Mouse (Mus musculus): ENCODE results near the gene Scn10a. TPM values are rescaled to one million over a fixed set of nuclear protein-coding genes. Genes with fewer than 3 reads are reported as not detected.

The Scn10a gene
- polyA plus RNA-seq, 1 experiment from 2014 or later: 0.02 TPM

GRCm38 (mm10) chr9:119575732-119576131 lies 143.4 kb downstream of the Scn10a start:
- Histone ChIP-seq H3K9ac (replicated peaks; ENCODE audit: low read depth) (no peak overlapping the region), H3K27me3 (replicated peaks; ENCODE audit: insufficient read depth, low read length) (peaks cover 33% of the 10 kb centered on the region), H3K9me3 (ENCODE audit: low read length) (no peaks in the 10 kb centered on the region), H3K27ac (ENCODE audit: low read length) (no peak overlapping the region), H3K4me3 (ENCODE audit: low read depth, low read length) (no peak overlapping the region), H3K4me2 (replicated peaks; ENCODE audit: low read depth, low read length) (no peak overlapping the region), H3K36me3 (ENCODE audit: insufficient read depth, low read length) (no peaks in the 10 kb centered on the region), H3K4me1 (ENCODE audit: insufficient read depth, low read depth, low read length) (no peaks in the 10 kb centered on the region)
- ATAC-seq (no peak), DNase-seq (ENCODE audit: low spot score) (no peak)
- no peak for TF ChIP-seq EP300 (IDR thresholded peaks at IDR 0.05)
- no peak for TF ChIP-seq CTCF (IDR thresholded peaks at IDR 0.05)
- 59% methylated on average over 9 of the region's 9 CpGs for WGBS

DNA sequence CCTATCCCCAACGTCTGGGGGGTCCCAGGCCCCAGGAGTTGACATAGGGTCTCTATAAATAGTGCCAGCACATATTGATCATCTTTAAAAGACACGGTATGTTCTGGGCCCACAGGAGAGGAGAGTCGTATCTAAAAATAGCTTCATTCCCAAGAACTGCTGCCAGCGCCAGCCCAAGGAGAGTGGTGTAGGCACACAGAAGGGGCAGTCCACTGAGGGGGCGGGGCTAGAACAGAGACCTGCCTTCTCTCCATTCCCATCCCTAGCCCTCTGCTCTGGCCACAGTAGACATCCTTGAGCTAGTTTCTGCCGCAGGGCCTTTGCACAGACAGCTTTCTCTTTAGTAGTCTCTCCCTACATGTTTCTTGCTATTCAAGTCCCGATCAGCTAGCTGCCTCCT lies 144.8 kb downstream of the Scn10a start:
- ATAC-seq: no peak
- no peak for DNase-seq (ENCODE audit: low spot score)
- TF ChIP-seq EP300 (IDR thresholded peaks at IDR 0.05) (no peak), CTCF (IDR thresholded peaks at IDR 0.05) (no peak)
- 62% methylated on average over 7 of the region's 7 CpGs for WGBS
- Histone ChIP-seq H3K4me1 (ENCODE audit: insufficient read depth, low read depth, low read length) (no peaks in the 10 kb centered on the region), H3K36me3 (ENCODE audit: insufficient read depth, low read length) (no peaks in the 10 kb centered on the region), H3K27me3 (replicated peaks; ENCODE audit: insufficient read depth, low read length) (peaks cover 24% of the 10 kb centered on the region), H3K9me3 (ENCODE audit: low read length) (no peaks in the 10 kb centered on the region), H3K27ac (ENCODE audit: low read length) (no peak overlapping the region), H3K9ac (replicated peaks; ENCODE audit: low read depth) (no peak overlapping the region), H3K4me3 (ENCODE audit: low read depth, low read length) (no peak overlapping the region), H3K4me2 (replicated peaks; ENCODE audit: low read depth, low read length) (no peak overlapping the region)

DNA sequence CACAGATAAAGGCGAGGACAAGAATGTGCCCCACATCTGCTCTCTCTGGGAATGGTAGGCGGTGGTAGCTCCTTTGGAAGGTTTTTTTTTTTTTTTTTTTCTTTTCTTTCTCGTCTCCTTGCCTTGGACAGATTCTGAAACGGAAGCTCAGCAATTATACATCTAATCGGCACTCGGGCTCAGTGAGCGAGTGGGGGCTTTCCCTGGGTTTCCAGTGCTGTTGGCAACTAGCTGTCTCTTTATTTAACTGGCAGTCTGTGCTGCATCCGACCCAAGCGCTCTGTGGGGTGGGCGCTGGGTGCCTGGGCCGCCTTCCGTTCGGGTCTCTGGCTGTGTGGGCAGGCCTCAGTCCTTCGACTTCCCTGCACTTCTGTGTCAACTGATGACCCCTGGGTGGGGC lies 146.1 kb downstream of the Scn10a start:
- Histone ChIP-seq H3K36me3 (ENCODE audit: insufficient read depth, low read length) (no peaks in the 10 kb centered on the region), H3K4me1 (ENCODE audit: insufficient read depth, low read depth, low read length) (no peaks in the 10 kb centered on the region), H3K9ac (replicated peaks; ENCODE audit: low read depth) (no peak overlapping the region), H3K4me2 (replicated peaks; ENCODE audit: low read depth, low read length) (no peak overlapping the region), H3K9me3 (ENCODE audit: low read length) (no peaks in the 10 kb centered on the region), H3K27ac (ENCODE audit: low read length) (no peak overlapping the region), H3K4me3 (ENCODE audit: low read depth, low read length) (no peak overlapping the region), H3K27me3 (replicated peaks; ENCODE audit: insufficient read depth, low read length) (peaks cover 12% of the 10 kb centered on the region)
- no peak for TF ChIP-seq CTCF (IDR thresholded peaks at IDR 0.05)
- TF ChIP-seq EP300 (IDR thresholded peaks at IDR 0.05): no peak
- WGBS: 45% methylated on average over 14 of the region's 14 CpGs
- ATAC-seq: no peak
- no peak for DNase-seq (ENCODE audit: low spot score)

DNA sequence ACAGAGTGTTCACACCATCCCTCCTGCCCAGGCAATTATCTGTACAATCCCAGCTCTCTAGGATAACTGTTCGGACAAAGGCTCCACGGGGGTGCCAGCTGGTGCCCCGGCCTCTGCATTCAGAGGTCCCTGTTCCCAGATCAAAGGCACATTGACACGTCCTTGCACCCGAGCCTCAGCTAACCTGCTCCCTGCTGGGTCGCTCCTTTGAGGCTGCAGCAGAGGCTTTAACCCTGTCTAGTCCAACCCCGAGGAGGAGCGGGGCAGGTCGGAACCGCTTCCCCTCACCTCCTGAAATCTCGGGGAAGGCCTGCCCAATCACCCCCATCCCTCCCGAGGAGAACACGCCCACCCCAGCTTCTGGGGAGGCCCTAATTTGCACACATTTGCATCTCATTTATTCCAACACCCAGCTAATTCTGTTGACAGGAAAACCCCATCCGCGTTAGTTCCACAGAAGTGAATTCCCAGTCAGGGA lies 147.7 kb downstream of the Scn10a start:
- H3K36me3 ChIP-seq (ENCODE audit: insufficient read depth, low read length): no peaks in the 10 kb centered on the region
- no peak for TF ChIP-seq EP300 (IDR thresholded peaks at IDR 0.05)
- TF ChIP-seq CTCF (IDR thresholded peaks at IDR 0.05): no peak
- DNase-seq (ENCODE audit: low spot score) (no peak), ATAC-seq (no peak)
- no peak overlapping the region for H3K9ac ChIP-seq (replicated peaks; ENCODE audit: low read depth)
- H3K9me3 ChIP-seq (ENCODE audit: low read length): no peaks in the 10 kb centered on the region
- no peak overlapping the region for H3K4me3 ChIP-seq (ENCODE audit: low read depth, low read length)
- no peaks in the 10 kb centered on the region for H3K4me1 ChIP-seq (ENCODE audit: insufficient read depth, low read depth, low read length)
- H3K27ac ChIP-seq (ENCODE audit: low read length): no peak overlapping the region
- 8% methylated on average over 15 of the region's 15 CpGs for WGBS
- peaks cover 3% of the 10 kb centered on the region; the same call in 1 of the 2 replicates for H3K27me3 ChIP-seq (replicated peaks; ENCODE audit: insufficient read depth, low read length)
- H3K4me2 ChIP-seq (replicated peaks; ENCODE audit: low read depth, low read length): no peak overlapping the region

GRCm38 (mm10) chr9:119570652-119571051 lies 148.5 kb downstream of the Scn10a start:
- Histone ChIP-seq H3K9me3 (ENCODE audit: low read length) (no peaks in the 10 kb centered on the region), H3K4me1 (ENCODE audit: insufficient read depth, low read depth, low read length) (no peaks in the 10 kb centered on the region), H3K36me3 (ENCODE audit: insufficient read depth, low read length) (no peaks in the 10 kb centered on the region), H3K27me3 (replicated peaks; ENCODE audit: insufficient read depth, low read length) (peaks cover 3% of the 10 kb centered on the region; the same call in 1 of the 2 replicates), H3K4me3 (ENCODE audit: low read depth, low read length) (no peak overlapping the region), H3K27ac (ENCODE audit: low read length) (no peak overlapping the region), H3K4me2 (replicated peaks; ENCODE audit: low read depth, low read length) (no peak overlapping the region), H3K9ac (replicated peaks; ENCODE audit: low read depth) (no peak overlapping the region)
- TF ChIP-seq EP300 (IDR thresholded peaks at IDR 0.05) (no peak), CTCF (IDR thresholded peaks at IDR 0.05) (no peak)
- ATAC-seq: no peak
- no peak for DNase-seq (ENCODE audit: low spot score)
- 26% methylated on average over 9 of the region's 9 CpGs for WGBS

DNA sequence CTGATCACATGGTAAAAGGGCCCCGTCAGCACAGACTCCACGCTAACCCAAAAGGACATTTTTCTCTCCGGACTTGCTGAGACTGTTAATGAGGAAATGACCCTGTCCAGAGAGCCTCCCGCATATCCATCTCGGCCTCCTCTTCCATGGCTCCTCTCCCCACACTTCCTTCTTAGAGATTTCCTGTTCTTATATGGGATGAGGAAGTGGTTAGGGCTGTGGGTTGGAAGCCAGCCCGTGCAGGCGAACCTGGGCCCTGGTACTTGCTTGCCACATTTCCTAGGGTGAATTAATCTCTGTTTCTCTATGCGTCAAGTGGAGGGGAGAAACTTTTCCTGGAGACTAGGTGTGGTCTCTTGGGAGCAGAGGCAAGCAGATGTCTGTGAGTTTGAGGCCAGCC lies 150.4 kb downstream of the Scn10a start:
- Histone ChIP-seq H3K9ac (replicated peaks; ENCODE audit: low read depth) (no peak overlapping the region), H3K27me3 (replicated peaks; ENCODE audit: insufficient read depth, low read length) (peaks cover 3% of the 10 kb centered on the region; the same call in 1 of the 2 replicates), H3K4me3 (ENCODE audit: low read depth, low read length) (no peak overlapping the region), H3K36me3 (ENCODE audit: insufficient read depth, low read length) (no peaks in the 10 kb centered on the region), H3K27ac (ENCODE audit: low read length) (no peak overlapping the region), H3K4me2 (replicated peaks; ENCODE audit: low read depth, low read length) (no peak overlapping the region), H3K9me3 (ENCODE audit: low read length) (no peaks in the 10 kb centered on the region), H3K4me1 (ENCODE audit: insufficient read depth, low read depth, low read length) (no peaks in the 10 kb centered on the region)
- ATAC-seq (no peak), DNase-seq (ENCODE audit: low spot score) (no peak)
- 56% methylated on average over 8 of the region's 8 CpGs for WGBS
- no peak for TF ChIP-seq EP300 (IDR thresholded peaks at IDR 0.05)
- TF ChIP-seq CTCF (IDR thresholded peaks at IDR 0.05): no peak

DNA sequence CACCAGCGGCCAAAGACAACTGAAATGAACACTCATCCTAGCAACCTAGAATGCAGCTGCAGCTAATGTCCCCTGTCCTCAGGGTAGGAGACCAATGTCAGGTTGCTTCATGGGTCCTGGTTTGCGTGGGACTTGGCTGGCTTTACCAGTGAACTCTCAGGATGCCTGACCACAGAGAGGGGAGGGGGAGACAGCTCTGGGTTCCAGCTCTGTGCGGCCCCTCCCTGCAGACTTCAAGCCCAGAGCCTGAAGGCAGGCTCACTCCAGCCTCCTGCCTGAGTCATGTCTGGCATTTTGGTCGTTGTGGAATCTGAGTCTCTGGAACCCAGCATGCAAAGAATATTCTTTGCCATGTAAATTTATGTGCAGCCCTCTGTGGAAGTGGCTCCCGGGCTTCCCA lies 151.3 kb downstream of the Scn10a start:
- TF ChIP-seq CTCF (IDR thresholded peaks at IDR 0.05) (no peak), EP300 (IDR thresholded peaks at IDR 0.05) (no peak)
- Histone ChIP-seq H3K4me2 (replicated peaks; ENCODE audit: low read depth, low read length) (no peak overlapping the region), H3K9me3 (ENCODE audit: low read length) (no peaks in the 10 kb centered on the region), H3K4me1 (ENCODE audit: insufficient read depth, low read depth, low read length) (no peaks in the 10 kb centered on the region), H3K9ac (replicated peaks; ENCODE audit: low read depth) (no peak overlapping the region), H3K36me3 (ENCODE audit: insufficient read depth, low read length) (no peaks in the 10 kb centered on the region), H3K27ac (ENCODE audit: low read length) (no peak overlapping the region), H3K4me3 (ENCODE audit: low read depth, low read length) (no peak overlapping the region), H3K27me3 (replicated peaks; ENCODE audit: insufficient read depth, low read length) (peaks cover 3% of the 10 kb centered on the region; the same call in 1 of the 2 replicates)
- no peak for DNase-seq (ENCODE audit: low spot score)
- 77% methylated on average over 5 of the region's 5 CpGs for WGBS
- ATAC-seq: no peak
